Mouse (Mus musculus): ENCODE data around the gene Arrb1.

- TF ChIP-seq POLR2A (IDR thresholded peaks at IDR 0.05; ENCODE audit: extremely low read depth, insufficient read depth, low read length) (no peak), CTCF (IDR thresholded peaks at IDR 0.05; ENCODE audit: low read depth, low read length) (no peak)
These were observed 11.4 kb upstream of the Arrb1 start for GRCm38 (mm10) chr7:99523837-99524236.

All from liver, adult 2 months (tissue).